Comparison of ENCODE assay signal across 14 mouse cellular contexts in genomic region chr19:45230201-45230611, GRCm38 (mm10). TPM values are rescaled to one million over a fixed set of nuclear protein-coding genes. Genes with fewer than 3 reads are reported as not detected.
DNase-seq lines count a peak whose midpoint lies in the region; ATAC-seq lines count a peak whose summit lies in the region.
"Had no signal": no experiment of that assay in that cellular context is flagged by ENCODE, and none has a peak within 500 bp of the region (broad histone marks: within the 10 kb centered on the region; RNA-seq: fewer than 3 reads in every experiment).

No protein-coding gene starts in this region.

- H3K4me2 ChIP-seq in hindbrain, embryonic 12.5 days (replicated peaks), result peak overlapping the region; percentile 46

- H3K36me3 ChIP-seq in hindbrain, embryonic 12.5 days, result no peaks in the 10 kb centered on the region
- H3K36me3 ChIP-seq: embryonic facial prominence, embryonic 12.5 days; midbrain, embryonic 10.5 days had no signal

- peaks cover 31% of the 10 kb centered on the region for H3K4me1 ChIP-seq in hindbrain, embryonic 12.5 days

- WGBS in hindbrain, embryonic 12.5 days, result under 1% methylated on average over 20 of the region's 20 CpGs

- peaks cover 92% of the 10 kb centered on the region for H3K27me3 ChIP-seq in hindbrain, embryonic 12.5 days

- no peak for ATAC-seq in hindbrain, embryonic 12.5 days (ENCODE audit: low FRiP score)
- ATAC-seq in megakaryocyte, adult 5-6 weeks (ENCODE audit: poor library complexity, severe bottlenecking), result 0 out of 2 replicates have a peak, but pooled peaks have one; percentile 29
- ATAC-seq: liver, postnatal 0 days had no signal

- H3K9ac ChIP-seq in hindbrain, embryonic 12.5 days, result no peak overlapping the region
- H3K9ac ChIP-seq: liver, postnatal 0 days had no signal

- DNase-seq in heart, adult 18-20 months, result peak; percentile 20 to 51
- no peak for DNase-seq in heart, adult 9 months (ENCODE audit: low spot score in 2 of 2)
- peak; percentile 51 for DNase-seq in ES-CJ7 (ENCODE audit: low read depth, low spot score)
- no peak for DNase-seq in embryo, embryonic 10.5 days (ENCODE audit: low spot score)
- DNase-seq in layer of hippocampus, adult 9-11 months, result no peak
- no peak for DNase-seq in ovary, postnatal 10 days (ENCODE audit: low spot score)
- DNase-seq: adrenal gland, adult 8-10 months; cerebellum, adult 11-12 months; liver, postnatal 0 days had no signal

- peak overlapping the region; percentile 8; the same call in 1 of the 2 replicates for H3K4me3 ChIP-seq in hindbrain, embryonic 12.5 days

- peak overlapping the region; percentile 92 for H3K27ac ChIP-seq in hindbrain, embryonic 12.5 days
- H3K27ac ChIP-seq: embryonic facial prominence, embryonic 12.5 days; midbrain, embryonic 10.5 days had no signal

- no peaks in the 10 kb centered on the region for H3K9me3 ChIP-seq in hindbrain, embryonic 12.5 days (replicated peaks)
- H3K9me3 ChIP-seq: embryonic facial prominence, embryonic 12.5 days; midbrain, embryonic 10.5 days had no signal

RNA-seq across cellular contexts. Expression of gene Lbx1, which starts 5.4 kb away (rescaled TPM):
- total RNA-seq in heart, adult 18-20 months (2021), result under 1 TPM in 1 of 2 experiments, not detected in 1; 0.18 TPM
- 10.8 and 18.8 TPM in 2 replicates for polyA plus RNA-seq in hindbrain, embryonic 12.5 days (2016; fragmentation: Nextera tagmentation; extraction: Ambion mirVana)
- total RNA-seq in megakaryocyte, adult 5-6 weeks (2015), result not detected in 2 replicates
- total RNA-seq in megakaryocyte, adult 5-6 weeks (2017), result not detected in 2 replicates
- total RNA-seq: adrenal gland, adult 8-10 months; layer of hippocampus, postnatal 25 days had no signal
- polyA plus RNA-seq: liver, postnatal 0 days had no signal

Comparison
In these comparisons a context has a peak if more than half of its experiments do, and no peak if none do; other contexts are left out.
1. DNase-seq: peak in heart, adult 18-20 months (2 of 2) and ES-CJ7 (single experiment); none in heart, adult 9 months (0 of 2), embryo, embryonic 10.5 days (single experiment), layer of hippocampus, adult 9-11 months (single experiment) and ovary, postnatal 10 days (single experiment).